Mouse (Mus musculus): Measurements from ENCODE around the gene Rcn3.

DNA sequence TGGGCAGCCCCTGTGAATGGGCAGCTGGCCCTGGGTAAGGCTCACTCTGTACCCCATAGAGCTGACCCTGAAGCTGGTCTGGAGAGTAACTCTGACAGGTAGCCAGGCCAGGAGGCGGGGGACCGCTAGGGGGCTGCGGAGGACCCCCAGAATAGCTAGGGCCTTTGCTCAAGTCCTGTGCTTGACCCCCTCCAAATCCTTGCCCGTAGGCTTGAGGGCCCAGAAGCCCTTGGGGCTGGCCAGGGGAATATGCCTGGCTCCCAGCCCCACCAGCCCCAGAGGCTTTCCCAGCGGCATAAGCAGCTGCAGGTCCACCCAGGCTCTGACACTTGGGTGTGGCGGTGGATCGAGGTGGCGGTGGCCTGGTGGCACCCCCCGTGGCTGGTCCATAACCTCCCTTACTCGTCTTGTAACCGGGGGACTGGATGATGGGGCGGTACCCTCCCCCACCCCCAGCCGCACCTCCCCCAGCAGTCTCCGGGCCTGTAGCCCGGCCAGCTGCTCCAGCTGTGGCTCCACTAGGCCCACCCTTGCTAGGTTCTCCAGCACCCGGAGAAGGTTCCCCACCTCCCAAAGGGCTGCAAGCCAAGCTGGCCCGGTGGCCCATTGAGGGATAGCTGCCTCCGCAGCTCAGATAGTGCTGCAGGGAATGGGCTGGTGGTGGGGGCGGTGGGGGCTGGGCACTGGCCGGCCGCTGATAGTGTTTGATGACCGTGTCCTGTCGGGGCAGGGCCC is 42.9 kb downstream of the Rcn3 start:
- TF ChIP-seq CTCF (IDR thresholded peaks at IDR 0.05; ENCODE audit: borderline replicate concordance, insufficient read depth, low read depth, low read length) = no peak
- no peak for TF ChIP-seq POLR2A (IDR thresholded peaks at IDR 0.05; ENCODE audit: borderline replicate concordance, insufficient read depth, low read length)
